Mouse (Mus musculus): Measurements from ENCODE around the gene Swi5. TPM values are rescaled to one million over a fixed set of nuclear protein-coding genes. Genes with fewer than 3 reads are reported as not detected.

The Swi5 gene
- polyA plus RNA-seq, 1 experiment from 2014 or later: 380 TPM

- Histone ChIP-seq H3K27ac (no peak overlapping the region), H3K4me1 (no peaks in the 10 kb centered on the region), H3K4me3 (no peak overlapping the region), H3K27me3 (no peaks in the 10 kb centered on the region), H3K9ac (no peak overlapping the region), H3K4me2 (replicated peaks) (no peak overlapping the region), H3K36me3 (peaks cover 93% of the 10 kb centered on the region), H3K9me3 (replicated peaks) (no peaks in the 10 kb centered on the region)
- WGBS: 92% methylated on average over 5 of the region's 5 CpGs
- no peak for ATAC-seq (ENCODE audit: low FRiP score)
Observed at GRCm38 (mm10) chr2:32252658-32253057, 35.2 kb downstream of the Swi5 start.

GRCm38 (mm10) chr2:32251791-32252527 lies 35.9 kb downstream of the Swi5 start:
- H3K4me3 ChIP-seq: no peak overlapping the region
- H3K9me3 ChIP-seq (replicated peaks): no peaks in the 10 kb centered on the region
- ATAC-seq (ENCODE audit: low FRiP score): no peak
- 89% methylated on average over 12 of the region's 12 CpGs for WGBS
- no peak overlapping the region for H3K9ac ChIP-seq
- peaks cover 91% of the 10 kb centered on the region for H3K36me3 ChIP-seq
- H3K4me1 ChIP-seq: no peaks in the 10 kb centered on the region
- H3K4me2 ChIP-seq (replicated peaks): no peak overlapping the region
- H3K27me3 ChIP-seq: no peaks in the 10 kb centered on the region
- H3K27ac ChIP-seq: no peak overlapping the region

GRCm38 (mm10) chr2:32248377-32249361 lies 39.2 kb downstream of the Swi5 start:
- peaks cover 89% of the 10 kb centered on the region for H3K36me3 ChIP-seq

GRCm38 (mm10) chr2:32246741-32247140 lies 41.1 kb downstream of the Swi5 start:
- ATAC-seq (ENCODE audit: low FRiP score): no peak
- Histone ChIP-seq H3K4me1 (no peaks in the 10 kb centered on the region), H3K27ac (no peak overlapping the region), H3K4me2 (replicated peaks) (no peak overlapping the region), H3K36me3 (peaks cover 76% of the 10 kb centered on the region), H3K4me3 (no peak overlapping the region), H3K27me3 (no peaks in the 10 kb centered on the region), H3K9ac (no peak overlapping the region), H3K9me3 (replicated peaks) (no peaks in the 10 kb centered on the region)
- 87% methylated on average over 4 of the region's 4 CpGs for WGBS

More at GRCm38 (mm10) chr2:32248377-32249361, 39.2 kb downstream of the Swi5 start:
- Histone ChIP-seq H3K27me3 (no peaks in the 10 kb centered on the region), H3K9ac (no peak overlapping the region), H3K4me3 (no peak overlapping the region), H3K4me1 (no peaks in the 10 kb centered on the region), H3K27ac (no peak overlapping the region), H3K4me2 (replicated peaks) (no peak overlapping the region), H3K9me3 (replicated peaks) (no peaks in the 10 kb centered on the region)
- WGBS: 78% methylated on average over 10 of the region's 10 CpGs
- no peak for ATAC-seq (ENCODE audit: low FRiP score)

- Histone ChIP-seq H3K9ac (no peak overlapping the region), H3K4me1 (no peaks in the 10 kb centered on the region), H3K36me3 (peaks cover 44% of the 10 kb centered on the region), H3K9me3 (replicated peaks) (no peaks in the 10 kb centered on the region), H3K27ac (no peak overlapping the region), H3K4me3 (no peak overlapping the region), H3K27me3 (no peaks in the 10 kb centered on the region), H3K4me2 (replicated peaks) (no peak overlapping the region)
- no peak for ATAC-seq (ENCODE audit: low FRiP score)
- 89% methylated on average over 4 of the region's 4 CpGs for WGBS
Observed at GRCm38 (mm10) chr2:32242986-32243385, 44.9 kb downstream of the Swi5 start.

GRCm38 (mm10) chr2:32240591-32240990 lies 47.3 kb downstream of the Swi5 start:
- Histone ChIP-seq H3K27me3 (no peaks in the 10 kb centered on the region), H3K9me3 (replicated peaks) (no peaks in the 10 kb centered on the region), H3K9ac (no peak overlapping the region), H3K4me3 (no peak overlapping the region), H3K4me1 (peaks cover 9% of the 10 kb centered on the region), H3K27ac (no peak overlapping the region), H3K36me3 (peaks cover 30% of the 10 kb centered on the region), H3K4me2 (replicated peaks) (no peak overlapping the region)
- ATAC-seq (ENCODE audit: low FRiP score): no peak
- WGBS: 86% methylated on average over 5 of the region's 5 CpGs

- Histone ChIP-seq H3K4me1 (peaks cover 22% of the 10 kb centered on the region), H3K4me2 (replicated peaks) (no peak overlapping the region), H3K9ac (no peak overlapping the region), H3K4me3 (no peak overlapping the region), H3K36me3 (peaks cover 16% of the 10 kb centered on the region), H3K27me3 (no peaks in the 10 kb centered on the region), H3K27ac (no peak overlapping the region), H3K9me3 (replicated peaks) (no peaks in the 10 kb centered on the region)
- no peak for ATAC-seq (ENCODE audit: low FRiP score)
- 94% methylated on average over 9 of the region's 9 CpGs for whole genome bisulfite sequencing
Observed at GRCm38 (mm10) chr2:32238708-32239435, 49.0 kb downstream of the Swi5 start.

GRCm38 (mm10) chr2:32237571-32237970 lies 50.3 kb downstream of the Swi5 start:
- peak overlapping the region; percentile 63; the same call in 1 of the 2 replicates for H3K9ac ChIP-seq
- 54% methylated on average over 4 of the region's 4 CpGs for WGBS
- peaks cover 24% of the 10 kb centered on the region for H3K36me3 ChIP-seq
- H3K27me3 ChIP-seq: no peaks in the 10 kb centered on the region
- peaks cover 22% of the 10 kb centered on the region for H3K4me1 ChIP-seq
- peak overlapping the region; percentile 52 for H3K4me3 ChIP-seq
- H3K9me3 ChIP-seq (replicated peaks): no peaks in the 10 kb centered on the region
- 0 out of 2 replicates have a peak, but pooled peaks have one; percentile 1 for ATAC-seq (ENCODE audit: low FRiP score)
- peak overlapping the region; percentile 68 for H3K4me2 ChIP-seq (replicated peaks)
- no peak overlapping the region; the same call in 1 of the 2 replicates for H3K27ac ChIP-seq

- Histone ChIP-seq H3K9ac (peak overlapping the region; percentile 63), H3K4me2 (replicated peaks) (peak overlapping the region; percentile 68), H3K4me3 (peak overlapping the region; percentile 52), H3K27me3 (no peaks in the 10 kb centered on the region), H3K9me3 (replicated peaks) (no peaks in the 10 kb centered on the region), H3K36me3 (peaks cover 27% of the 10 kb centered on the region), H3K4me1 (peaks cover 22% of the 10 kb centered on the region), H3K27ac (peak overlapping the region; percentile 77)
- WGBS: under 1% methylated on average over 20 of the region's 20 CpGs
- ATAC-seq (ENCODE audit: low FRiP score): peak; percentile 19; the same call in 1 of the 2 replicates
Observed at GRCm38 (mm10) chr2:32236760-32237487, 51.0 kb downstream of the Swi5 start.

- Histone ChIP-seq H3K4me1 (peaks cover 22% of the 10 kb centered on the region), H3K9me3 (replicated peaks) (no peaks in the 10 kb centered on the region), H3K9ac (peak within 1 kb of the TSS; percentile 68), H3K4me3 (peak within 1 kb of the TSS; percentile 52), H3K27me3 (no peaks in the 10 kb centered on the region), H3K27ac (peak within 1 kb of the TSS; percentile 77), H3K4me2 (replicated peaks) (peak within 1 kb of the TSS; percentile 68), H3K36me3 (peaks cover 31% of the 10 kb centered on the region)
- WGBS: under 1% methylated on average over 54 of the region's 54 CpGs
- ATAC-seq (ENCODE audit: low FRiP score): peak; percentile 89
Observed at GRCm38 (mm10) chr2:32235886-32236759, 51.8 kb downstream of the Swi5 start, which contains the start of gene Pomt1. Gene Pomt1 (plus strand): TSS chr2:32236590.

Measured in hindbrain, embryonic 12.5 days (tissue).